ENCODE assay signal across 19 mouse cellular contexts in the genomic region with DNA sequence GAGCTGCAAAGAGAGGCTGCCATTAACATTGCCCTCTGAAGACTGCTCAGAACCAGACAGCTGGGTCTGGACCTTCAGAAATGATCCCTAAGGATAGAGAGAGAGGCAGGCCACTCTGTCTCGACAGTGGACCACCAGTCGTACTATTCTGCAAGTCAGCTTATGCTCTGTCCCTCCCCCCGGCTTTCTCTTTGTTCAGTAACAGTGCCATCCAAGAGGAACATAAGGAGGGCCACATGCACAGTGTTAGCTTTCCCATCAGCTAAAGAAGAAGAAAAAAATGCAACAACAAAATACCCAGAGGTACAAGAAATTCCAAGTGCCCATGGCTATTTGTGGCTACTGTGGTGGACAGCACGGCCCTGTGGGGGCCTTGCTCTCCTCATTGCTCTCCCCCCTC.
A peak's percentile ranks its signal among the peaks of the same experiment; 100 is the strongest.
DNase-seq lines count a peak whose midpoint lies in the region; ATAC-seq and TF ChIP-seq lines count a peak whose summit lies in the region.
"Had no signal": no experiment of that assay in that cellular context is flagged by ENCODE, and none has a peak within 500 bp of the region (broad histone marks: within the 10 kb centered on the region; RNA-seq: fewer than 3 reads in every experiment).

No protein-coding gene starts in this region.

- H3K4me3 ChIP-seq in forebrain, postnatal 0 days (ENCODE audit: low read depth, low read length): no peak overlapping the region
- no peak overlapping the region for H3K4me3 ChIP-seq in forebrain, embryonic 13.5 days
- no peak overlapping the region for H3K4me3 ChIP-seq in heart, embryonic 14.5 days (ENCODE audit: control insufficient read depth in 1 of 2, insufficient read depth in 1 of 2, low read depth in 1 of 2, low read length in 2 of 2)
- H3K4me3 ChIP-seq: embryonic facial prominence, embryonic 13.5 days; hindbrain, embryonic 12.5 days had no signal

- no peak for TF ChIP-seq CTCF in forebrain, postnatal 0 days (IDR thresholded peaks at IDR 0.05; ENCODE audit: low read depth)

- peaks cover 6% of the 10 kb centered on the region; the same call in 1 of the 2 replicates for H3K4me1 ChIP-seq in forebrain, postnatal 0 days (ENCODE audit: insufficient read depth)
- H3K4me1 ChIP-seq in forebrain, embryonic 13.5 days: peaks cover 16% of the 10 kb centered on the region
- peaks cover 51 to 64% of the 10 kb centered on the region in 2 experiments for H3K4me1 ChIP-seq in heart, embryonic 14.5 days (ENCODE audit: control insufficient read depth in 2 of 2, insufficient read depth in 2 of 2, low read length in 2 of 2)

- no peak overlapping the region for H3K9ac ChIP-seq in forebrain, postnatal 0 days
- H3K9ac ChIP-seq in forebrain, embryonic 13.5 days: no peak overlapping the region
- no peak overlapping the region; the same call in 1 of the 2 replicates for H3K9ac ChIP-seq in heart, embryonic 14.5 days (ENCODE audit: low read length)
- H3K9ac ChIP-seq: embryonic facial prominence, embryonic 13.5 days; hindbrain, embryonic 12.5 days had no signal

- no peaks in the 10 kb centered on the region for H3K9me3 ChIP-seq in forebrain, postnatal 0 days (ENCODE audit: low read length)
- no peaks in the 10 kb centered on the region for H3K9me3 ChIP-seq in forebrain, embryonic 13.5 days (replicated peaks)
- H3K9me3 ChIP-seq in heart, embryonic 14.5 days (ENCODE audit: control insufficient read depth, low read length): no peaks in the 10 kb centered on the region
- H3K9me3 ChIP-seq: embryonic facial prominence, embryonic 13.5 days; hindbrain, embryonic 12.5 days had no signal

- peak; percentile 47 for DNase-seq in forebrain, postnatal 0 days
- no peak for DNase-seq in heart, adult 18-20 months
- DNase-seq in layer of hippocampus, adult 9-11 months: peak; percentile 46
- no peak for DNase-seq in layer of hippocampus, adult 8-10 months (ENCODE audit: low spot score in 2 of 2)
- DNase-seq: adrenal gland, adult 2 months; adrenal gland, postnatal 25 days; cerebellum, adult 18-20 months; cerebellum, adult 9-11 months; cerebellum, postnatal 36 days; gastrocnemius, postnatal 10 days; heart, postnatal 4 days; kidney, adult 8-10 months had no signal

- ATAC-seq in forebrain, postnatal 0 days: peak; percentile 69
- ATAC-seq in forebrain, embryonic 13.5 days: no peak
- no peak for ATAC-seq in heart, embryonic 14.5 days (ENCODE audit: insufficient number of reproducible peaks, insufficient read depth, low FRiP score, low read depth)
- ATAC-seq: hindbrain, embryonic 16.5 days; inflammation-experienced regulatory T-cells, adult 6 months; intestine, postnatal 0 days had no signal

- 74% methylated on average over 4 of the region's 4 CpGs for WGBS in forebrain, postnatal 0 days
- WGBS in forebrain, embryonic 13.5 days: 82% methylated on average over 4 of the region's 4 CpGs
- 46% methylated on average over 4 of the region's 4 CpGs for WGBS in heart, embryonic 14.5 days

- no peak overlapping the region for H3K4me2 ChIP-seq in forebrain, postnatal 0 days (ENCODE audit: low read depth)
- H3K4me2 ChIP-seq in forebrain, embryonic 13.5 days: no peak overlapping the region
- H3K4me2 ChIP-seq in heart, embryonic 14.5 days (ENCODE audit: low read length): 0 out of 2 replicates have a peak overlapping the region, but pooled peaks have one; percentile 14
- H3K4me2 ChIP-seq: embryonic facial prominence, embryonic 13.5 days; hindbrain, embryonic 12.5 days had no signal

- H3K27ac ChIP-seq in forebrain, postnatal 0 days (ENCODE audit: low read depth, low read length): no peak overlapping the region
- no peak overlapping the region for H3K27ac ChIP-seq in forebrain, embryonic 13.5 days
- 0 out of 4 replicates have a peak overlapping the region, but pooled peaks of 1 of the 2 experiments have one; percentile 51 for H3K27ac ChIP-seq in heart, embryonic 14.5 days (replicated peaks in 1 of 2; ENCODE audit: control insufficient read depth in 1 of 2, insufficient read depth in 1 of 2, low read depth in 2 of 2, low read length in 2 of 2)

- H3K27me3 ChIP-seq in forebrain, postnatal 0 days (ENCODE audit: insufficient read depth, low read length): no peaks in the 10 kb centered on the region
- H3K27me3 ChIP-seq in forebrain, embryonic 13.5 days: no peaks in the 10 kb centered on the region
- no peaks in the 10 kb centered on the region for H3K27me3 ChIP-seq in heart, embryonic 14.5 days (ENCODE audit: control insufficient read depth, insufficient read depth, low read length)
- H3K27me3 ChIP-seq: embryonic facial prominence, embryonic 13.5 days; hindbrain, embryonic 12.5 days had no signal

- H3K36me3 ChIP-seq in forebrain, postnatal 0 days (ENCODE audit: insufficient read depth): no peaks in the 10 kb centered on the region
- H3K36me3 ChIP-seq in forebrain, embryonic 13.5 days (ENCODE audit: poor library complexity, severe bottlenecking): no peaks in the 10 kb centered on the region
- H3K36me3 ChIP-seq in heart, embryonic 14.5 days (ENCODE audit: control insufficient read depth, insufficient read depth, low read length): no peaks in the 10 kb centered on the region
- H3K36me3 ChIP-seq: embryonic facial prominence, embryonic 13.5 days; hindbrain, embryonic 12.5 days had no signal

Comparison
In these comparisons a context has a peak if more than half of its experiments do, and no peak if none do; other contexts are left out.
1. DNase-seq: peak in forebrain, postnatal 0 days (single experiment) and layer of hippocampus, adult 9-11 months (single experiment); none in heart, adult 18-20 months (0 of 2) and layer of hippocampus, adult 8-10 months (0 of 2).